Comparison of ENCODE assay signal across 11 mouse cellular contexts in genomic region chr1:171825462-171825861, GRCm38 (mm10). TPM values are rescaled to one million over a fixed set of nuclear protein-coding genes. Genes with fewer than 3 reads are reported as not detected.
DNase-seq lines count a peak whose midpoint lies in the region; ATAC-seq and TF ChIP-seq lines count a peak whose summit lies in the region.
"Had no signal": no experiment of that assay in that cellular context is flagged by ENCODE, and none has a peak within 500 bp of the region (broad histone marks: within the 10 kb centered on the region; RNA-seq: fewer than 3 reads in every experiment).

No protein-coding gene starts in this region.

- TF ChIP-seq POLR2A in spleen, adult 2 months (IDR thresholded peaks at IDR 0.05; ENCODE audit: low read depth, low read length), result no peak

- H3K9me3 ChIP-seq in hindbrain, embryonic 11.5 days (ENCODE audit: control insufficient read depth, low read length), result no peaks in the 10 kb centered on the region
- H3K9me3 ChIP-seq in hindbrain, embryonic 12.5 days (replicated peaks), result no peaks in the 10 kb centered on the region

- H3K4me3 ChIP-seq in hindbrain, embryonic 11.5 days (ENCODE audit: low read depth, low read length), result no peak overlapping the region
- H3K4me3 ChIP-seq in hindbrain, embryonic 12.5 days, result no peak overlapping the region
- H3K4me3 ChIP-seq in spleen, adult 2 months (ENCODE audit: extremely low read depth, insufficient read depth, insufficient read length), result no peak overlapping the region

- 36% methylated on average over 4 of the region's 4 CpGs for WGBS in hindbrain, embryonic 11.5 days
- 39% methylated on average over 4 of the region's 4 CpGs for WGBS in hindbrain, embryonic 12.5 days
- WGBS in spleen, adult 2 months, result 35% methylated on average over 4 of the region's 4 CpGs

- H3K27me3 ChIP-seq in hindbrain, embryonic 11.5 days (ENCODE audit: control insufficient read depth, insufficient read depth, low read length), result no peaks in the 10 kb centered on the region
- H3K27me3 ChIP-seq in hindbrain, embryonic 12.5 days, result no peaks in the 10 kb centered on the region
- no peaks in the 10 kb centered on the region for H3K27me3 ChIP-seq in spleen, adult 2 months (ENCODE audit: control insufficient read depth, insufficient read depth, low read length)
- no peaks in the 10 kb centered on the region for H3K27me3 ChIP-seq in splenic B cell, adult 2 months (ENCODE audit: control insufficient read depth, insufficient read depth, low read length, poor library complexity, severe bottlenecking)

- no peak overlapping the region for H3K9ac ChIP-seq in hindbrain, embryonic 11.5 days (ENCODE audit: low read depth, low read length)
- no peak overlapping the region for H3K9ac ChIP-seq in hindbrain, embryonic 12.5 days

- H3K36me3 ChIP-seq in hindbrain, embryonic 11.5 days (ENCODE audit: control insufficient read depth, insufficient read depth, low read length), result no peaks in the 10 kb centered on the region
- no peaks in the 10 kb centered on the region for H3K36me3 ChIP-seq in hindbrain, embryonic 12.5 days
- no peaks in the 10 kb centered on the region for H3K36me3 ChIP-seq in spleen, adult 2 months (ENCODE audit: control insufficient read depth, insufficient read depth, low read length)
- no peaks in the 10 kb centered on the region for H3K36me3 ChIP-seq in splenic B cell, adult 2 months (ENCODE audit: control insufficient read depth, insufficient read depth, low read length, poor library complexity, severe bottlenecking)

- no peak overlapping the region for H3K27ac ChIP-seq in hindbrain, embryonic 11.5 days (ENCODE audit: low read depth, low read length)
- H3K27ac ChIP-seq in hindbrain, embryonic 12.5 days, result no peak overlapping the region
- 0 out of 2 replicates have a peak overlapping the region, but pooled peaks have one; percentile 1 for H3K27ac ChIP-seq in spleen, adult 2 months (ENCODE audit: insufficient read depth, low read length)

- no peak for TF ChIP-seq CTCF in spleen, adult 2 months (IDR thresholded peaks at IDR 0.05; ENCODE audit: extremely low read depth, insufficient read depth, insufficient read length, insufficient replicate concordance)

- H3K4me2 ChIP-seq in hindbrain, embryonic 11.5 days (replicated peaks; ENCODE audit: low read depth, low read length), result no peak overlapping the region
- H3K4me2 ChIP-seq in hindbrain, embryonic 12.5 days (replicated peaks), result no peak overlapping the region

- DNase-seq in hindbrain, embryonic 11.5 days (ENCODE audit: low spot score), result peak; percentile 11
- DNase-seq in spleen, adult 2 months (ENCODE audit: low read depth in 1 of 2, low spot score in 2 of 2), result no peak
- DNase-seq in spleen, adult 18-20 months, result no peak
- peak; percentile 24 for DNase-seq in WW6 (ENCODE audit: low read depth, low spot score)
- DNase-seq in splenic B cell, adult 2 months (ENCODE audit: low read depth, low spot score), result peak; percentile 44
- no peak for DNase-seq in right cerebral cortex, postnatal 25 days
- DNase-seq in layer of hippocampus, postnatal 10 days (ENCODE audit: low spot score in 2 of 2), result no peak
- DNase-seq: adrenal gland, postnatal 14 days; cerebellum, adult 2 months; gastrocnemius, postnatal 10 days had no signal

- 0 out of 2 replicates have a peak, but pooled peaks have one; percentile 40 for ATAC-seq in hindbrain, embryonic 11.5 days (ENCODE audit: low FRiP score)
- ATAC-seq in hindbrain, embryonic 12.5 days (ENCODE audit: low FRiP score), result no peak

- no peaks in the 10 kb centered on the region for H3K4me1 ChIP-seq in hindbrain, embryonic 11.5 days (replicated peaks; ENCODE audit: control insufficient read depth, insufficient read depth, low read length)
- no peaks in the 10 kb centered on the region for H3K4me1 ChIP-seq in hindbrain, embryonic 12.5 days
- peaks cover 7% of the 10 kb centered on the region for H3K4me1 ChIP-seq in spleen, adult 2 months (ENCODE audit: control insufficient read depth, insufficient read depth, insufficient read length)

RNA-seq across cellular contexts. Expression of gene Cd84, which starts 14.0 kb away (rescaled TPM):
- polyA plus RNA-seq in hindbrain, embryonic 11.5 days (2014; fragmentation: Nextera tagmentation; extraction: Ambion mirVana), result 0.64 and 0.77 TPM in 2 replicates
- polyA plus RNA-seq in hindbrain, embryonic 12.5 days (2016; fragmentation: Nextera tagmentation; extraction: Ambion mirVana), result 0.85 and 1.3 TPM in 2 replicates
- polyA plus RNA-seq in spleen, adult 2 months (2012; rRNA removed), result 8.4 and 10.9 TPM in 2 replicates
- total RNA-seq in layer of hippocampus, postnatal 10 days (2021), result 1 to 10 TPM; 1.8 to 2.0 TPM

RNA-seq across cellular contexts. Expression of gene Slamf1, which starts 58.5 kb away (rescaled TPM):
- 0.17 and 0.25 TPM in 2 replicates for polyA plus RNA-seq in hindbrain, embryonic 11.5 days (2014; fragmentation: Nextera tagmentation; extraction: Ambion mirVana)
- 0.29 and 0.31 TPM in 2 replicates for polyA plus RNA-seq in hindbrain, embryonic 12.5 days (2016; fragmentation: Nextera tagmentation; extraction: Ambion mirVana)
- polyA plus RNA-seq in spleen, adult 2 months (2012; rRNA removed), result 3.7 and 4.5 TPM in 2 replicates
- under 1 TPM; 0.21 to 0.22 TPM for total RNA-seq in layer of hippocampus, postnatal 10 days (2021)
- polyA plus RNA-seq: cerebellum, adult 2 months had no signal

Comparison
In these comparisons a context has a peak if more than half of its experiments do, and no peak if none do; other contexts are left out.
1. DNase-seq: peak in hindbrain, embryonic 11.5 days (single experiment), WW6 (single experiment) and splenic B cell, adult 2 months (single experiment); none in spleen, adult 2 months (0 of 2), spleen, adult 18-20 months (0 of 2), right cerebral cortex, postnatal 25 days (single experiment) and layer of hippocampus, postnatal 10 days (0 of 2).